Mouse (Mus musculus) embryonic fibroblast, embryonic 13.5 days (primary cell): ENCODE measurements at regions not wholly inside any gene's neighbourhood (a gene's known extent, or its start where the extent isn't known, plus 50 kb on each side); places are given as distances from the start of the nearest gene placed in this dataset.

Experiments used
- CTCF ChIP-seq: IDR thresholded peaks from 2 replicates; pipeline ENCODE4 v1.5.1; 2011; ENCODE audit warnings: mild to moderate bottlenecking, control low read depth, low read length, moderate library complexity, borderline replicate concordance; ENCODE audit not compliant: insufficient read depth
- POLR2A ChIP-seq: IDR thresholded peaks from 2 replicates; pipeline ENCODE4 v1.6.1; 2011; ENCODE audit warnings: low read depth, mild to moderate bottlenecking, control low read depth, low read length, moderate library complexity

DNA sequence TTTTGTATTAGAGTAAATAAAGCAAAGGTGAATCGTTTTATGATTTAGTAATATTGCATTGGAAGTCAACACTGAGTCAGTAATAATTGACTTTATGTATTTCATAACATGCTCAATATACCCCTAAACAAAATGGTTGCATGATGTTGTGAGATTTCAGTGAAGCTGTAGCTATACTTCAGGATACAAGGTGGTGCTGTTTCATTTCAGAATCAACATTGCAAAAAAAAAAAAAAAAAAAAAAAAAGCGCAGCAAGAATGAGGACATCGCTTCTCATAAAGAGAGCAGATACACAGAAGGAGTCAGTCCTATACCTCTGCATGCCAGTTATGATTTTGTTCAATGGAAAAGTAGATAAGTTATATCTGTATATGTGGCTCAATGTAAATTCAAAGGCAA lies 389.7 kb upstream of the Manea start:
- no peak for TF ChIP-seq CTCF
- no peak for TF ChIP-seq POLR2A
